Mouse (Mus musculus) hindbrain, embryonic 14.5 days (tissue): ENCODE measurements around the gene Fastk. TPM values are rescaled to one million over a fixed set of nuclear protein-coding genes. Genes with fewer than 3 reads are reported as not detected.
A peak's percentile ranks its signal among the peaks of the same experiment; 100 is the strongest.

Source experiments
- ATAC-seq: fragments of 200-750 bp; cut with Nextera tagmentation; 2 replicates; pipeline ENCODE4 v1.8.0; 2017; ENCODE audit warnings: moderate number of reproducible peaks, mild to moderate bottlenecking, moderate TSS enrichment, moderate library complexity; ENCODE audit not compliant: low FRiP score
- DNase-seq: peaks from one replicate; pipeline ENCODE4 v3.0.0-alpha.2; 2015; ENCODE audit warnings: low spot score
- H3K27ac ChIP-seq: fragments of 300-500 bp; sonication (generic); 2 replicates; pipeline ENCODE4 v1.5.1; 2014; ENCODE audit warnings: mild to moderate bottlenecking, moderate library complexity
- H3K27me3 ChIP-seq: fragments of 300-500 bp; sonication (generic); 2 replicates; pipeline ENCODE4 v1.6.1; 2014; ENCODE audit warnings: mild to moderate bottlenecking, low read length, mixed read lengths; ENCODE audit not compliant: control insufficient read depth, insufficient read depth
- H3K36me3 ChIP-seq: fragments of 300-500 bp; sonication (generic); replicated peaks from 2 replicates; pipeline ENCODE4 v1.6.1; 2014; ENCODE audit not compliant: control insufficient read depth, insufficient read depth
- H3K4me1 ChIP-seq: fragments of 300-500 bp; sonication (generic); replicated peaks from 2 replicates; pipeline ENCODE4 v1.6.1; 2014; ENCODE audit warnings: antibody characterized with exemption, low read length, mixed read lengths; ENCODE audit not compliant: control insufficient read depth, insufficient read depth
- H3K4me2 ChIP-seq: fragments of 300-500 bp; sonication (generic); replicated peaks from 2 replicates; pipeline ENCODE4 v1.6.1; 2014; ENCODE audit warnings: mild to moderate bottlenecking, moderate library complexity
- H3K4me3 ChIP-seq: fragments of 300-500 bp; sonication (generic); replicated peaks from 2 replicates; pipeline ENCODE4 v1.5.1; 2014; ENCODE audit warnings: mild to moderate bottlenecking, low read length
- H3K9ac ChIP-seq: fragments of 300-500 bp; sonication (generic); 2 replicates; pipeline ENCODE4 v1.6.1; 2014
- H3K9me3 ChIP-seq: fragments of 300-500 bp; sonication (generic); 2 replicates; pipeline ENCODE4 v1.6.1; 2016; ENCODE audit warnings: low read length; ENCODE audit not compliant: control insufficient read depth
- WGBS: fragments of 180-500 bp; shearing (Covaris S2); extraction: QIAGEN DNeasy Blood & Tissue Kit; methylation state at CpG from one replicate; pipeline ENCODE4 v1.1.7; 2014; 5-methylcytosine and 5-hydroxymethylcytosine counted together
- polyA plus RNA-seq: library from polyadenylated mRNA; unstranded; fragments of >200 nt; fragmentation: Nextera tagmentation; extraction: Ambion mirVana; gene quantifications from 2 replicates; pipeline ENCODE4 v1.2.1, GENCODE M21; 2014

The Fastk gene
- polyA plus RNA-seq, 1 experiment from 2014 or later, result 92.9 TPM

GRCm38 (mm10) chr5:24481647-24482046, 36.6 kb upstream of the Fastk start:
- ATAC-seq (peak; percentile 47; the same call in 1 of the 2 replicates), DNase-seq (peak; percentile 82)
- no peak overlapping the region for H3K4me3 ChIP-seq
- H3K9ac ChIP-seq, result no peak overlapping the region
- peaks cover 28% of the 10 kb centered on the region for H3K4me1 ChIP-seq
- H3K27me3 ChIP-seq, result no peaks in the 10 kb centered on the region
- H3K9me3 ChIP-seq, result no peaks in the 10 kb centered on the region
- H3K27ac ChIP-seq, result no peak overlapping the region
- peaks cover 76% of the 10 kb centered on the region for H3K36me3 ChIP-seq
- H3K4me2 ChIP-seq, result no peak overlapping the region
- WGBS, result 0% methylated on average over 2 of the region's 4 CpGs

GRCm38 (mm10) chr5:24477909-24478308, 32.8 kb upstream of the Fastk start:
- H3K27me3 ChIP-seq, result no peaks in the 10 kb centered on the region
- peaks cover 33% of the 10 kb centered on the region for H3K4me1 ChIP-seq
- 78% methylated on average over 9 of the region's 9 CpGs for WGBS
- no peaks in the 10 kb centered on the region for H3K9me3 ChIP-seq
- H3K27ac ChIP-seq, result no peak overlapping the region
- no peak overlapping the region for H3K9ac ChIP-seq
- H3K4me3 ChIP-seq, result no peak overlapping the region
- DNase-seq (no peak), ATAC-seq (no peak)
- no peak overlapping the region for H3K4me2 ChIP-seq
- peaks cover 60% of the 10 kb centered on the region for H3K36me3 ChIP-seq

GRCm38 (mm10) chr5:24475476-24476241, 30.6 kb upstream of the Fastk start:
- H3K9me3 ChIP-seq, result no peaks in the 10 kb centered on the region
- H3K9ac ChIP-seq, result 0 out of 2 replicates have a peak overlapping the region, but pooled peaks have one; percentile 55
- WGBS, result 84% methylated on average over 6 of the region's 6 CpGs
- H3K4me3 ChIP-seq, result no peak overlapping the region
- H3K36me3 ChIP-seq, result peaks cover 43% of the 10 kb centered on the region
- peak; percentile 12; the same call in 1 of the 2 replicates for ATAC-seq
- peaks cover 26% of the 10 kb centered on the region for H3K4me1 ChIP-seq
- no peaks in the 10 kb centered on the region for H3K27me3 ChIP-seq
- H3K27ac ChIP-seq, result no peak overlapping the region
- peak overlapping the region; percentile 65; the same call in 1 of the 2 replicates for H3K4me2 ChIP-seq
- no peak for DNase-seq

- Histone ChIP-seq H3K36me3 (peaks cover 34% of the 10 kb centered on the region), H3K9me3 (no peaks in the 10 kb centered on the region), H3K27ac (no peak overlapping the region), H3K27me3 (no peaks in the 10 kb centered on the region), H3K4me1 (peaks cover 26% of the 10 kb centered on the region), H3K4me2 (peak overlapping the region; percentile 65), H3K4me3 (peak overlapping the region; percentile 29), H3K9ac (peak overlapping the region; percentile 55)
- DNase-seq (no peak), ATAC-seq (no peak)
- 3% methylated on average over 67 of the region's 67 CpGs for WGBS
Measured at GRCm38 (mm10) chr5:24474723-24475261, 29.7 kb upstream of the Fastk start.

GRCm38 (mm10) chr5:24474025-24474722, 29.1 kb upstream of the Fastk start:
- peak overlapping the region; percentile 65 for H3K4me2 ChIP-seq
- ATAC-seq (no peak), DNase-seq (no peak)
- H3K9me3 ChIP-seq, result no peaks in the 10 kb centered on the region
- H3K36me3 ChIP-seq, result peaks cover 28% of the 10 kb centered on the region
- WGBS, result 4% methylated on average over 65 of the region's 77 CpGs
- peak overlapping the region; percentile 55 for H3K9ac ChIP-seq
- H3K4me1 ChIP-seq, result peaks cover 26% of the 10 kb centered on the region
- H3K27me3 ChIP-seq, result no peaks in the 10 kb centered on the region
- peak overlapping the region; percentile 29 for H3K4me3 ChIP-seq
- no peak overlapping the region for H3K27ac ChIP-seq

- no peak for ATAC-seq
- peaks cover 26% of the 10 kb centered on the region for H3K4me1 ChIP-seq
- H3K9me3 ChIP-seq, result no peaks in the 10 kb centered on the region
- WGBS, result 34% methylated on average over 7 of the region's 7 CpGs
- peaks cover 17% of the 10 kb centered on the region for H3K36me3 ChIP-seq
- no peak overlapping the region for H3K27ac ChIP-seq
- no peaks in the 10 kb centered on the region for H3K27me3 ChIP-seq
- no peak overlapping the region for H3K4me2 ChIP-seq
- DNase-seq, result no peak
- H3K9ac ChIP-seq, result no peak overlapping the region
- H3K4me3 ChIP-seq, result no peak overlapping the region
Measured at GRCm38 (mm10) chr5:24472884-24473619, 28.0 kb upstream of the Fastk start.

- Histone ChIP-seq H3K36me3 (no peaks in the 10 kb centered on the region), H3K4me1 (peaks cover 39% of the 10 kb centered on the region), H3K27me3 (no peaks in the 10 kb centered on the region), H3K27ac (no peak overlapping the region), H3K9ac (no peak overlapping the region), H3K4me2 (no peak overlapping the region), H3K4me3 (no peak overlapping the region), H3K9me3 (no peaks in the 10 kb centered on the region)
- 11% methylated on average over 5 of the region's 5 CpGs for WGBS
- ATAC-seq (peak; percentile 63; the same call in 1 of the 2 replicates), DNase-seq (peak; percentile 85)
Measured at GRCm38 (mm10) chr5:24470600-24470999, 25.5 kb upstream of the Fastk start.

- Histone ChIP-seq H3K27ac (no peak overlapping the region), H3K4me3 (no peak overlapping the region), H3K27me3 (no peaks in the 10 kb centered on the region), H3K9me3 (no peaks in the 10 kb centered on the region), H3K9ac (no peak overlapping the region), H3K4me2 (no peak overlapping the region), H3K36me3 (no peaks in the 10 kb centered on the region), H3K4me1 (peaks cover 16% of the 10 kb centered on the region)
- WGBS, result 24% methylated on average over 12 of the region's 12 CpGs
- ATAC-seq (no peak), DNase-seq (no peak)
Measured at GRCm38 (mm10) chr5:24466762-24467161, 21.7 kb upstream of the Fastk start.

GRCm38 (mm10) chr5:24455613-24456012, 10.5 kb upstream of the Fastk start:
- Histone ChIP-seq H3K9ac (peak overlapping the region; percentile 42), H3K4me1 (peaks cover 42% of the 10 kb centered on the region), H3K4me3 (no peak overlapping the region), H3K36me3 (peaks cover 17% of the 10 kb centered on the region), H3K4me2 (peak overlapping the region; percentile 96), H3K27me3 (no peaks in the 10 kb centered on the region), H3K27ac (peak overlapping the region; percentile 21; the same call in 1 of the 2 replicates), H3K9me3 (no peaks in the 10 kb centered on the region)
- ATAC-seq, result no peak
- DNase-seq, result no peak
- WGBS, result 52% methylated on average over 7 of the region's 7 CpGs
